Mouse (Mus musculus) cortical plate, adult 2 months (tissue): ENCODE results near the gene Icam4.
"Not testable (repeated sequence)": the region's sequence is repeated elsewhere in the genome, so short reads cannot be mapped to it uniquely, and the experiment has no call there.

Source experiments
- CTCF ChIP-seq: fragments of 200-500 bp; IDR thresholded peaks from 2 replicates; pipeline ENCODE4 v1.5.1; 2011; ENCODE audit warnings: mild to moderate bottlenecking, control low read depth, low read length; ENCODE audit not compliant: insufficient read depth; ENCODE audit errors: extremely low read depth
- POLR2A ChIP-seq: fragments of 200-500 bp; IDR thresholded peaks from 2 replicates; pipeline ENCODE4 v1.6.1; 2011; ENCODE audit warnings: mild to moderate bottlenecking, low read length, control low read depth; ENCODE audit not compliant: insufficient read depth; ENCODE audit errors: extremely low read depth

GRCm38 (mm10) chr9:21010939-21011541, 18.1 kb upstream of the Icam4 start:
- TF ChIP-seq POLR2A, CTCF: not testable (repeated sequence)
